Mouse (Mus musculus) C2C12 (cell line): ENCODE measurements around the gene Wdr18.

Experiments used
- CTCF ChIP-seq: IDR thresholded peaks from one replicate; pipeline ENCODE4 v1.5.1; 2011; ENCODE audit not compliant: control insufficient read depth, insufficient read depth, insufficient read length
- FOSL1 ChIP-seq: IDR thresholded peaks from one replicate; pipeline ENCODE4 v1.8.0; 2011; ENCODE audit warnings: mild to moderate bottlenecking, low read length; ENCODE audit not compliant: poor library complexity, insufficient read depth, severe bottlenecking
- MYOD1 ChIP-seq: IDR thresholded peaks from one replicate; pipeline ENCODE4 v1.6.1; 2011; ENCODE audit warnings: low read depth; ENCODE audit not compliant: control insufficient read depth, insufficient read length
- MYOG ChIP-seq: IDR thresholded peaks from one replicate; pipeline ENCODE4 v1.6.1; 2011; ENCODE audit not compliant: control insufficient read depth, insufficient read length; ENCODE audit errors: extremely low read depth
- USF1 ChIP-seq: IDR thresholded peaks from one replicate; pipeline ENCODE4 v1.6.1; 2011; ENCODE audit warnings: low read depth, mild to moderate bottlenecking, control low read depth, moderate library complexity

GRCm38 (mm10) chr10:79965325-79965724 is 5.4 kb downstream of the Wdr18 start:
- TF ChIP-seq FOSL1 (no peak), MYOD1 (no peak), CTCF (no peak), MYOG (no peak), USF1 (no peak)
